8 mouse cellular contexts compared by ENCODE assay signal in genomic region chr10:81230438-81231332, GRCm38 (mm10). TPM values are rescaled to one million over a fixed set of nuclear protein-coding genes. Genes with fewer than 3 reads are reported as not detected.
DNase-seq lines count a peak whose midpoint lies in the region; ATAC-seq lines count a peak whose summit lies in the region.

TSS of gene Atcay (minus strand) at chr10:81230833.

- H3K27ac ChIP-seq in kidney, embryonic 14.5 days (ENCODE audit: low read depth, low read length) = no peak within 1 kb of the TSS
- H3K27ac ChIP-seq in forebrain, embryonic 12.5 days = peak within 1 kb of the TSS; percentile 81
- no peak within 1 kb of the TSS for H3K27ac ChIP-seq in stomach, embryonic 14.5 days (ENCODE audit: low read length)

- ATAC-seq in kidney, embryonic 14.5 days (ENCODE audit: low FRiP score, low TSS enrichment) = no peak
- peak; percentile 88 for ATAC-seq in forebrain, embryonic 12.5 days (ENCODE audit: low FRiP score)
- no peak for ATAC-seq in stomach, embryonic 14.5 days (ENCODE audit: insufficient number of reproducible peaks, insufficient read depth, low FRiP score, low read depth)

- peaks cover 30% of the 10 kb centered on the region for H3K27me3 ChIP-seq in kidney, embryonic 14.5 days (ENCODE audit: control insufficient read depth, insufficient read depth, low read length)
- peaks cover 35% of the 10 kb centered on the region for H3K27me3 ChIP-seq in forebrain, embryonic 12.5 days
- peaks cover 18% of the 10 kb centered on the region for H3K27me3 ChIP-seq in stomach, embryonic 14.5 days (ENCODE audit: control insufficient read depth, insufficient read depth, low read length)

- H3K4me2 ChIP-seq in kidney, embryonic 14.5 days (replicated peaks; ENCODE audit: low read depth, low read length) = peak within 1 kb of the TSS; percentile 22
- H3K4me2 ChIP-seq in forebrain, embryonic 12.5 days = peak within 1 kb of the TSS; percentile 60
- H3K4me2 ChIP-seq in stomach, embryonic 14.5 days (replicated peaks; ENCODE audit: low read depth, low read length) = peak within 1 kb of the TSS; percentile 16; the same call in 1 of the 2 replicates

- H3K4me3 ChIP-seq in kidney, embryonic 14.5 days (ENCODE audit: low read length) = peak within 1 kb of the TSS; percentile 12; the same call in 1 of the 2 replicates
- H3K4me3 ChIP-seq in forebrain, embryonic 12.5 days (replicated peaks) = peak within 1 kb of the TSS; percentile 63
- H3K4me3 ChIP-seq in stomach, embryonic 14.5 days (ENCODE audit: low read depth, low read length) = peak within 1 kb of the TSS; percentile 9; the same call in 1 of the 2 replicates

- WGBS in kidney, embryonic 14.5 days = 10% methylated on average over 27 of the region's 27 CpGs
- 4% methylated on average over 27 of the region's 27 CpGs for WGBS in forebrain, embryonic 12.5 days
- 14% methylated on average over 27 of the region's 27 CpGs for WGBS in stomach, embryonic 14.5 days

- H3K4me1 ChIP-seq in kidney, embryonic 14.5 days (ENCODE audit: control insufficient read depth, insufficient read depth, low read length) = peaks cover 8% of the 10 kb centered on the region
- H3K4me1 ChIP-seq in forebrain, embryonic 12.5 days = peaks cover 53% of the 10 kb centered on the region
- H3K4me1 ChIP-seq in stomach, embryonic 14.5 days (ENCODE audit: control insufficient read depth, insufficient read depth, low read length) = 0 out of 2 replicates have a peak, but pooled peaks cover 8% of the 10 kb centered on the region

- DNase-seq in kidney, postnatal 14 days = no peak
- DNase-seq in brain, adult 2 months (ENCODE audit: low read depth, low spot score) = peak; percentile 96
- DNase-seq in kidney, postnatal 10 days = peak; percentile 50
- DNase-seq in mesoderm, embryonic 11.5 days (ENCODE audit: low read depth, low spot score) = peak; percentile 53
- DNase-seq in urinary bladder, postnatal 25 days (ENCODE audit: low spot score) = no peak

- no peak within 1 kb of the TSS for H3K9ac ChIP-seq in kidney, embryonic 14.5 days (ENCODE audit: low read depth, low read length)
- peak within 1 kb of the TSS; percentile 82 for H3K9ac ChIP-seq in forebrain, embryonic 12.5 days
- no peak within 1 kb of the TSS for H3K9ac ChIP-seq in stomach, embryonic 14.5 days (replicated peaks; ENCODE audit: low read depth, low read length)

- H3K9me3 ChIP-seq in kidney, embryonic 14.5 days (ENCODE audit: control insufficient read depth, low read length) = no peaks in the 10 kb centered on the region
- no peaks in the 10 kb centered on the region for H3K9me3 ChIP-seq in forebrain, embryonic 12.5 days
- no peaks in the 10 kb centered on the region for H3K9me3 ChIP-seq in stomach, embryonic 14.5 days (ENCODE audit: control insufficient read depth, low read depth, low read length)

- no peaks in the 10 kb centered on the region for H3K36me3 ChIP-seq in kidney, embryonic 14.5 days (ENCODE audit: control insufficient read depth, insufficient read depth, low read length)
- H3K36me3 ChIP-seq in forebrain, embryonic 12.5 days (replicated peaks) = no peaks in the 10 kb centered on the region
- H3K36me3 ChIP-seq in stomach, embryonic 14.5 days (ENCODE audit: control insufficient read depth, insufficient read depth, low read length) = no peaks in the 10 kb centered on the region

RNA-seq across cellular contexts. Expression of gene Atcay, which starts in this region (rescaled TPM):
- polyA plus RNA-seq in kidney, embryonic 14.5 days (2014; fragmentation: Nextera tagmentation; extraction: Ambion mirVana) = 0.19 and 0.23 TPM in 2 replicates
- 31.8 and 33.9 TPM in 2 replicates for polyA plus RNA-seq in forebrain, embryonic 12.5 days (2016; fragmentation: Nextera tagmentation; extraction: Ambion mirVana)
- polyA plus RNA-seq in stomach, embryonic 14.5 days (2014; fragmentation: Nextera tagmentation; extraction: Ambion mirVana) = 1.9 and 2.2 TPM in 2 replicates

Comparison
In these comparisons a context has a peak if more than half of its experiments do, and no peak if none do; other contexts are left out.
1. RNA of gene Atcay (polyA plus RNA-seq): 31.8 to 33.9 TPM in forebrain, embryonic 12.5 days; 1.9 to 2.2 TPM in stomach, embryonic 14.5 days and 0.19 to 0.23 TPM in kidney, embryonic 14.5 days; every median in the first group is over 10 times any median in the second.
2. DNase-seq: peak in brain, adult 2 months (single experiment), kidney, postnatal 10 days (single experiment) and mesoderm, embryonic 11.5 days (single experiment); none in kidney, postnatal 14 days (single experiment) and urinary bladder, postnatal 25 days (single experiment).
3. H3K4me3 ChIP-seq: peak in every context shown above with its lines; median percentile 63 in forebrain, embryonic 12.5 days; 12 in kidney, embryonic 14.5 days; 9 in stomach, embryonic 14.5 days.
4. Peak in every context shown above with its lines, with median percentiles within 50 percentile points of each other: H3K4me2 ChIP-seq.